ENCODE assay signal across 8 mouse cellular contexts in genomic region chr6:83278881-83279280, GRCm38 (mm10). TPM values are rescaled to one million over a fixed set of nuclear protein-coding genes. Genes with fewer than 3 reads are reported as not detected.
DNase-seq lines count a peak whose midpoint lies in the region; ATAC-seq lines count a peak whose summit lies in the region.

No protein-coding gene starts in this region.

- H3K4me3 ChIP-seq in forebrain, embryonic 10.5 days = no peak overlapping the region

- peak; percentile 63; the same call in 1 of the 2 replicates for ATAC-seq in megakaryocyte-erythroid progenitor cell, adult 5-6 weeks (replicated peaks; ENCODE audit: low FRiP score, low TSS enrichment, poor library complexity, severe bottlenecking)

- H3K36me3 ChIP-seq in forebrain, embryonic 10.5 days (replicated peaks) = no peaks in the 10 kb centered on the region

- no peaks in the 10 kb centered on the region for H3K4me1 ChIP-seq in forebrain, embryonic 10.5 days

- H3K27ac ChIP-seq in forebrain, embryonic 10.5 days = no peak overlapping the region

- 30% methylated on average over 2 of the region's 2 CpGs for WGBS in forebrain, embryonic 10.5 days

- 0 out of 2 replicates have a peak, but pooled peaks cover 4% of the 10 kb centered on the region for H3K27me3 ChIP-seq in forebrain, embryonic 10.5 days (ENCODE audit: poor library complexity, severe bottlenecking)

- no peaks in the 10 kb centered on the region for H3K9me3 ChIP-seq in forebrain, embryonic 10.5 days

- intact Hi-C loops in left cerebral cortex, postnatal 4 days (cut with DNase I) = no loop called here
- intact Hi-C loops in left cerebral cortex, postnatal 25 days (cut with DNase I) = no loop called here

- DNase-seq in left cerebral cortex, postnatal 4 days = peak; percentile 25
- DNase-seq in left cerebral cortex, postnatal 25 days (ENCODE audit: low spot score in 2 of 2) = no peak
- DNase-seq in R1 (ENCODE audit: low read depth, low spot score) = peak; percentile 89
- DNase-seq in embryo, embryonic 10 days (ENCODE audit: low spot score) = peak; percentile 53
- DNase-seq in neural tube, embryonic 10.5 days (ENCODE audit: extremely low spot score, low spot score) = no peak
- DNase-seq in forebrain, embryonic 10.5 days (ENCODE audit: extremely low spot score, low spot score) = no peak
- DNase-seq in Muller cell, postnatal 12 days (ENCODE audit: inconsistent ontology term) = no peak

RNA-seq across cellular contexts. Expression of gene Mthfd2, which starts 46.8 kb away (rescaled TPM):
- total RNA-seq in left cerebral cortex, postnatal 4 days (2021) = 10 to 100 TPM; 17.3 to 17.5 TPM
- 1 to 10 TPM; 5.0 to 6.3 TPM for total RNA-seq in left cerebral cortex, postnatal 25 days (2021)
- 20.4 and 44.9 TPM in 2 replicates for total RNA-seq in megakaryocyte-erythroid progenitor cell, adult 5-6 weeks (2014; fragmentation: Nextera tagmentation)
- 26.9 and 30.5 TPM in 2 replicates for total RNA-seq in megakaryocyte-erythroid progenitor cell, adult 5-6 weeks (2017)
- 64.5 and 65.7 TPM in 2 replicates for polyA plus RNA-seq in forebrain, embryonic 10.5 days (2016; fragmentation: Nextera tagmentation; extraction: Ambion mirVana)

RNA-seq across cellular contexts. Expression of gene Mob1a, which starts 46.9 kb away (rescaled TPM):
- 10 to 100 TPM; 20.4 to 21.9 TPM for total RNA-seq in left cerebral cortex, postnatal 4 days (2021)
- total RNA-seq in left cerebral cortex, postnatal 25 days (2021) = 10 to 100 TPM; 20.0 to 20.2 TPM
- 58.8 and 60.6 TPM in 2 replicates for total RNA-seq in megakaryocyte-erythroid progenitor cell, adult 5-6 weeks (2014; fragmentation: Nextera tagmentation)
- 117 and 119 TPM in 2 replicates for total RNA-seq in megakaryocyte-erythroid progenitor cell, adult 5-6 weeks (2017)
- polyA plus RNA-seq in forebrain, embryonic 10.5 days (2016; fragmentation: Nextera tagmentation; extraction: Ambion mirVana) = 55.2 and 59.3 TPM in 2 replicates

RNA-seq across cellular contexts. Expression of gene Slc4a5, which starts 59.3 kb away (rescaled TPM):
- under 1 TPM; 0.46 to 0.52 TPM for total RNA-seq in left cerebral cortex, postnatal 4 days (2021)
- 1 to 10 TPM; 2.3 to 2.5 TPM for total RNA-seq in left cerebral cortex, postnatal 25 days (2021)
- not detected in 2 replicates for total RNA-seq in megakaryocyte-erythroid progenitor cell, adult 5-6 weeks (2014; fragmentation: Nextera tagmentation)
- 0.91 TPM in 1 of 2 replicates, not detected in the other for total RNA-seq in megakaryocyte-erythroid progenitor cell, adult 5-6 weeks (2017)
- 0.30 and 1.1 TPM in 2 replicates for polyA plus RNA-seq in forebrain, embryonic 10.5 days (2016; fragmentation: Nextera tagmentation; extraction: Ambion mirVana)

Comparison
In these comparisons a context has a peak if more than half of its experiments do, and no peak if none do; other contexts are left out.
1. DNase-seq: peak in left cerebral cortex, postnatal 4 days (single experiment), R1 (single experiment) and embryo, embryonic 10 days (single experiment); none in left cerebral cortex, postnatal 25 days (0 of 2), neural tube, embryonic 10.5 days (single experiment), forebrain, embryonic 10.5 days (single experiment) and Muller cell, postnatal 12 days (single experiment).